ENCODE assay signal across 7 mouse cellular contexts in genomic region chr19:46478826-46479225, GRCm38 (mm10). TPM values are rescaled to one million over a fixed set of nuclear protein-coding genes. Genes with fewer than 3 reads are reported as not detected.
A peak's percentile ranks its signal among the peaks of the same experiment; 100 is the strongest.
DNase-seq lines count a peak whose midpoint lies in the region; ATAC-seq lines count a peak whose summit lies in the region.

No protein-coding gene starts in this region.

- peak overlapping the region; percentile 92 for H3K27ac ChIP-seq in kidney, embryonic 15.5 days
- H3K27ac ChIP-seq in macrophage = peak overlapping the region; percentile 90

- no peak overlapping the region for H3K9ac ChIP-seq in kidney, embryonic 15.5 days

- H3K27me3 ChIP-seq in kidney, embryonic 15.5 days = no peaks in the 10 kb centered on the region

- no peaks in the 10 kb centered on the region for H3K9me3 ChIP-seq in kidney, embryonic 15.5 days (replicated peaks)

- DNase-seq in ES-CJ7 (ENCODE audit: low read depth, low spot score) = peak; percentile 35
- DNase-seq in adipocyte (ENCODE audit: low spot score) = peak; percentile 75
- peak; percentile 85 for DNase-seq in heart, adult 8-10 months (ENCODE audit: low spot score)
- no peak for DNase-seq in thymus, postnatal 25 days
- DNase-seq in cerebellum, adult 11 months = no peak

- peaks cover 86% of the 10 kb centered on the region for H3K4me1 ChIP-seq in kidney, embryonic 15.5 days

- H3K4me2 ChIP-seq in kidney, embryonic 15.5 days = peak overlapping the region; percentile 0; the same call in 1 of the 2 replicates

- 0 out of 2 replicates have a peak, but pooled peaks have one; percentile 20 for ATAC-seq in kidney, embryonic 15.5 days (replicated peaks; ENCODE audit: low FRiP score)

- 27% methylated on average over 5 of the region's 5 CpGs for WGBS in kidney, embryonic 15.5 days
- 28% methylated on average over 5 of the region's 5 CpGs for WGBS in macrophage (ENCODE audit: missing documents)

- H3K36me3 ChIP-seq in kidney, embryonic 15.5 days = peaks cover 37% of the 10 kb centered on the region
- H3K36me3 ChIP-seq in macrophage (ENCODE audit: inconsistent target) = no peaks in the 10 kb centered on the region

- no peaks in the 10 kb centered on the region for H3K79me2 ChIP-seq in macrophage (ENCODE audit: inconsistent target)

- H3K4me3 ChIP-seq in kidney, embryonic 15.5 days (replicated peaks) = no peak overlapping the region; the same call in 1 of the 2 replicates
- no peak overlapping the region for H3K4me3 ChIP-seq in macrophage (ENCODE audit: inconsistent target)

RNA-seq across cellular contexts. Expression of gene Trim8, which starts 22.7 kb away (rescaled TPM):
- total RNA-seq in heart, adult 8-10 months (2022) = 10 to 100 TPM; 31.5 to 38.8 (median 37.6) TPM
- polyA plus RNA-seq in kidney, embryonic 15.5 days (2015; fragmentation: Nextera tagmentation; extraction: Ambion mirVana) = 24.6 and 28.7 TPM in 2 replicates
- total RNA-seq in macrophage (2018; cell fraction: chromatin; rRNA removed) = 10 to 100 TPM; 15.9 to 99.6 (median 53.2) TPM
- total RNA-seq in macrophage (2018; cell fraction: cytosol; rRNA removed) = 100 to 1,000 TPM in 1 of 26 experiments, 10 to 100 TPM in 25; 25.7 to 101 (median 73.3) TPM
- 100 to 1,000 TPM in 4 of 26 experiments, 10 to 100 TPM in 22; 24.4 to 126 (median 65.5) TPM for total RNA-seq in macrophage (2018; cell fraction: nucleus; rRNA removed)
- polyA plus RNA-seq in macrophage (2018) = 33.5 to 58.8 TPM (median 46.5 TPM) in 3 replicates

Comparison
In these comparisons a context has a peak if more than half of its experiments do, and no peak if none do; other contexts are left out.
1. DNase-seq: peak in ES-CJ7 (single experiment), adipocyte (single experiment) and heart, adult 8-10 months (single experiment); none in thymus, postnatal 25 days (single experiment) and cerebellum, adult 11 months (single experiment).